In genomic region chr10:111101901-111102761, GRCm38 (mm10) we compare ENCODE assay signal across 8 mouse cellular contexts.
DNase-seq lines count a peak whose midpoint lies in the region.

No protein-coding gene starts in this region.

- peak; percentile 68 for DNase-seq in adrenal gland, adult 2 months
- DNase-seq in gastrocnemius, postnatal 25 days = peak; percentile 16
- peak; percentile 74 for DNase-seq in kidney, adult 9 months
- DNase-seq in lung, postnatal 4 days = peak; percentile 68 to 81
- no peak for DNase-seq in left cerebral cortex, postnatal 14 days (ENCODE audit: low spot score in 2 of 2)
- no peak for DNase-seq in right cerebral cortex, postnatal 25 days
- DNase-seq in retina, embryonic 14.5 days (ENCODE audit: low spot score) = no peak
- DNase-seq in cerebellum, postnatal 25 days = no peak

- intact Hi-C loops in left cerebral cortex, postnatal 14 days (cut with DNase I) = loop anchor here (2.0 to 5.0 kb wide), 2 partner anchors 115 to 307 kb away; no protein-coding TSS in a partner anchor

Comparison
In these comparisons a context has a peak if more than half of its experiments do, and no peak if none do; other contexts are left out.
1. DNase-seq: peak in adrenal gland, adult 2 months (single experiment), gastrocnemius, postnatal 25 days (single experiment), kidney, adult 9 months (single experiment) and lung, postnatal 4 days (2 of 2); none in left cerebral cortex, postnatal 14 days (0 of 2), right cerebral cortex, postnatal 25 days (single experiment), retina, embryonic 14.5 days (single experiment) and cerebellum, postnatal 25 days (0 of 2).